Mouse (Mus musculus) kidney, adult 2 months (tissue): Measurements from ENCODE around the gene Gabrb2. TPM values are rescaled to one million over a fixed set of nuclear protein-coding genes. Genes with fewer than 3 reads are reported as not detected.

Source experiments
- DNase-seq: peaks from one replicate; pipeline ENCODE4 v3.0.0; 2021
- H3K27ac ChIP-seq: fragments of 200-500 bp; 2 replicates; pipeline ENCODE4 v1.5.1; 2012; ENCODE audit warnings: low read depth, low read length, control low read depth, inconsistent platforms; ENCODE audit not compliant: insufficient read depth
- H3K27me3 ChIP-seq: fragments of 200-500 bp; replicated peaks from 2 replicates; pipeline ENCODE4 v1.6.1; 2012; ENCODE audit warnings: mild to moderate bottlenecking, moderate library complexity, low read length, inconsistent platforms; ENCODE audit not compliant: control insufficient read depth, insufficient read depth
- H3K36me3 ChIP-seq: fragments of 200-500 bp; 2 replicates; pipeline ENCODE4 v1.6.1; 2012; ENCODE audit warnings: mild to moderate bottlenecking, moderate library complexity, low read length, inconsistent platforms; ENCODE audit not compliant: control insufficient read depth, insufficient read depth
- H3K4me1 ChIP-seq: fragments of 200-500 bp; 2 replicates; pipeline ENCODE4 v1.6.1; 2011; ENCODE audit warnings: low read length; ENCODE audit not compliant: control insufficient read depth, insufficient read depth
- H3K4me3 ChIP-seq: fragments of 200-500 bp; 2 replicates; pipeline ENCODE4 v1.5.1; 2011; ENCODE audit warnings: mild to moderate bottlenecking, low read depth, low read length, control low read depth; ENCODE audit not compliant: insufficient read depth
- CTCF ChIP-seq: fragments of 200-500 bp; conservative IDR thresholded peaks from 2 replicates; pipeline ENCODE4 v1.5.1; 2011; ENCODE audit warnings: low read depth, mild to moderate bottlenecking, control low read depth, low read length, moderate library complexity, mixed read lengths; ENCODE audit not compliant: insufficient read depth, insufficient read length
- POLR2A ChIP-seq: fragments of 200-500 bp; IDR thresholded peaks from one replicate; pipeline ENCODE4 v1.6.1; 2011; ENCODE audit warnings: low read depth, low read length, control low read depth
- WGBS: fragments of 180-500 bp; shearing (Covaris S2); methylation state at CpG from one replicate; pipeline ENCODE4 v1.1.7; 2018; 5-methylcytosine and 5-hydroxymethylcytosine counted together
- polyA plus RNA-seq: library from polyadenylated mRNA; depleted of rRNA; stranded (reverse); fragments of >200 nt; gene quantifications from 2 replicates; pipeline ENCODE4 v1.2.3, GENCODE M21; 2012

The Gabrb2 gene
- polyA plus RNA-seq, 1 experiment = not detected

GRCm38 (mm10) chr11:42575146-42575873, 155.8 kb downstream of the Gabrb2 start:
- no peaks in the 10 kb centered on the region for H3K4me1 ChIP-seq

DNA sequence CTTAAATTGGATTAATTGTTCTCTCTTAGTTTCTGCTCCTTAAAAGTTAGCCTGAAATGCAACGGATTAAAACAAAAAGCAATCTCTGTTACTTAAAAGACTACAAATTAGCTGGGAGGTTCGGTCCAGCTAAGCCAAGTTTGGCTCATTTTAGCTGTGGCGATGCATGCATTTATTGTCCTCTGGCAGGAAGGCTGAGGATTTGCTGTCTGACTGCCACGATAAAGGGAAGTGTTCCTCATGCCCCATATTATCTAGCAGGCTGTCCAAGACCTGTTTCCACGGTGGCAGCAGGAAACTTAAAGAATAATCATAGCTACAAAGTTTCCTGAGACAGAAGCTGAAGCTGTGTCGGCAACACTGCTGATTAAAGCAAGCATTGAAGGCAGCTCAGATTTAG, 160.2 kb downstream of the Gabrb2 start:
- 63% methylated on average over 6 of the region's 6 CpGs for WGBS
- H3K27me3 ChIP-seq = no peaks in the 10 kb centered on the region
- DNase-seq = no peak
- H3K4me1 ChIP-seq = no peaks in the 10 kb centered on the region
- H3K4me3 ChIP-seq = no peak overlapping the region
- TF ChIP-seq CTCF (no peak), POLR2A (no peak)
- no peaks in the 10 kb centered on the region for H3K36me3 ChIP-seq
- H3K27ac ChIP-seq = no peak overlapping the region

More at GRCm38 (mm10) chr11:42575146-42575873, 155.8 kb downstream of the Gabrb2 start:
- Histone ChIP-seq H3K36me3 (no peaks in the 10 kb centered on the region), H3K4me3 (no peak overlapping the region), H3K27me3 (no peaks in the 10 kb centered on the region), H3K27ac (no peak overlapping the region)
- no peak for DNase-seq
- 86% methylated on average over 3 of the region's 3 CpGs for WGBS
- TF ChIP-seq POLR2A = no peak
- no peak for TF ChIP-seq CTCF

- H3K36me3 ChIP-seq = no peaks in the 10 kb centered on the region
- H3K27ac ChIP-seq = no peak overlapping the region
- H3K4me1 ChIP-seq = no peaks in the 10 kb centered on the region
- TF ChIP-seq CTCF (no peak), POLR2A (no peak)
- 41% methylated on average over 4 of the region's 4 CpGs for WGBS
- H3K4me3 ChIP-seq = no peak overlapping the region
- no peak for DNase-seq
- H3K27me3 ChIP-seq = no peaks in the 10 kb centered on the region
These were observed 161.6 kb downstream of the Gabrb2 start for GRCm38 (mm10) chr11:42581123-42581522.

GRCm38 (mm10) chr11:42581753-42582152, 162.2 kb downstream of the Gabrb2 start:
- H3K4me1 ChIP-seq = no peaks in the 10 kb centered on the region
- TF ChIP-seq POLR2A (no peak), CTCF (no peak)
- H3K27ac ChIP-seq = no peak overlapping the region
- no peak for DNase-seq
- no peak overlapping the region for H3K4me3 ChIP-seq
- no peaks in the 10 kb centered on the region for H3K27me3 ChIP-seq
- no peaks in the 10 kb centered on the region for H3K36me3 ChIP-seq

GRCm38 (mm10) chr11:42592418-42592817, 172.9 kb downstream of the Gabrb2 start:
- Histone ChIP-seq H3K27ac (no peak overlapping the region), H3K36me3 (no peaks in the 10 kb centered on the region), H3K27me3 (no peaks in the 10 kb centered on the region; the same call in 1 of the 2 replicates), H3K4me1 (no peaks in the 10 kb centered on the region), H3K4me3 (no peak overlapping the region)
- no peak for DNase-seq
- TF ChIP-seq POLR2A (no peak), CTCF (no peak)
- 73% methylated on average over 3 of the region's 3 CpGs for WGBS

DNA sequence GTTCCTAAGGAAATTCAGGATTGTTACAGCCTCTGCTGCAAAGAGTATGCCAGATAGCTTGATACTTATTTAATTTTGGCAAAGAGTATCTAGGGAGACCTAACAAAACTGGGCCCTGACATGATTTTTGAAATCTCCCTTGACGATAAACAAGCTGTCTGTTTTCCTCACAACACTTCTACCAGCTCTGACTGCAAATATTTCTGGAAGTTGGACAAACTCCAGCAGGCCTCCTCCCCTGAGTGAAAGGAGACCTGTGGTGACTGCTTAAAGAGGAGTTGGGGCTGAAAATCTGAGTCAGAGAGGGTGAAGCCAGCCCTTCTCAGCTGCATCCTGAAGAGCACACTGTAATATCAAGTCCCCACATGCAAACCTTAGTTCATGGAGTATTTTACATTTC, 186.7 kb downstream of the Gabrb2 start:
- H3K4me3 ChIP-seq = no peak overlapping the region
- TF ChIP-seq CTCF (no peak), POLR2A (no peak)
- 70% methylated on average over 1 of the region's 1 CpGs for WGBS
- no peaks in the 10 kb centered on the region for H3K4me1 ChIP-seq
- no peak for DNase-seq
- no peaks in the 10 kb centered on the region for H3K27me3 ChIP-seq
- H3K27ac ChIP-seq = no peak overlapping the region
- no peaks in the 10 kb centered on the region for H3K36me3 ChIP-seq

DNA sequence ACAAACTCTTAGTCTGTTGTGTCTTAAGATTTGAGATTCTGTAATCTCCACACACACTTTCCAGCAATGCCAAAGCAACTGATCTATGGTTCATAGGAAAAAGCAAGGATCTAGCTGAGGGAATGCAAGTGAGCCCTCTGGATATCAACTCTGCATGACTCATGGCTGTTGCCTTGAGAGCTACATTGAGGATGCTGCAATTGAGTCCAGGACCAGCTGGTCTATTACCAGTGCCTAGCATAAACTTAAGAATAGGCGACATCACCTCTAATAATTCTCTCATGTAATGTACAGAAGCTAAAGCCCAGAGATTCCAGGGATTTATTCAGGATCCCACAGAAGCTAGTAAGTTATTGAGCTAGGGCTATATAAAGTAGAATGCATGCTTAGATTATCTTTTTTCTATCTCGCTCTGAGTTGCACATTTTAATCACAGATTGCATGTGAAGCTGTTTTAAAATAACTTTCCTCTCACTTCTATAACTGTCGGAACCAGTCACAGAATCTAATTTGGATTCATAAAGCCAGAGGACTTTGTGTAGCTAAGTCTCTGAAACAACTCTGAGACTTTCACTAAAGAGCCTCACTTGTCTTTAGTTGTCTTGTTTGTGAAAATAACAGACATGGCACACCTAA, 189.7 kb downstream of the Gabrb2 start:
- H3K27ac ChIP-seq = no peak overlapping the region
- no peaks in the 10 kb centered on the region for H3K4me1 ChIP-seq
- no peak overlapping the region for H3K4me3 ChIP-seq
- no peak for DNase-seq
- no peaks in the 10 kb centered on the region for H3K36me3 ChIP-seq
- 86% methylated on average over 3 of the region's 3 CpGs for WGBS
- no peaks in the 10 kb centered on the region for H3K27me3 ChIP-seq
- TF ChIP-seq POLR2A (no peak), CTCF (no peak)

GRCm38 (mm10) chr11:42618195-42618594, 198.6 kb downstream of the Gabrb2 start:
- Histone ChIP-seq H3K4me3 (no peak overlapping the region), H3K4me1 (no peaks in the 10 kb centered on the region), H3K27ac (no peak overlapping the region), H3K27me3 (no peaks in the 10 kb centered on the region), H3K36me3 (no peaks in the 10 kb centered on the region)
- TF ChIP-seq POLR2A = no peak
- TF ChIP-seq CTCF = no peak
- DNase-seq = no peak
- WGBS = 41% methylated on average over 2 of the region's 2 CpGs
